Mouse (Mus musculus) 3134 (cell line): ENCODE data around the gene Vav2.

Experiments used
- DNase-seq: peaks from one replicate; pipeline ENCODE4 v3.0.0-alpha.2; 2011; ENCODE audit warnings: low spot score; ENCODE audit not compliant: insufficient read length; ENCODE audit errors: extremely low read depth

The Vav2 gene

DNA sequence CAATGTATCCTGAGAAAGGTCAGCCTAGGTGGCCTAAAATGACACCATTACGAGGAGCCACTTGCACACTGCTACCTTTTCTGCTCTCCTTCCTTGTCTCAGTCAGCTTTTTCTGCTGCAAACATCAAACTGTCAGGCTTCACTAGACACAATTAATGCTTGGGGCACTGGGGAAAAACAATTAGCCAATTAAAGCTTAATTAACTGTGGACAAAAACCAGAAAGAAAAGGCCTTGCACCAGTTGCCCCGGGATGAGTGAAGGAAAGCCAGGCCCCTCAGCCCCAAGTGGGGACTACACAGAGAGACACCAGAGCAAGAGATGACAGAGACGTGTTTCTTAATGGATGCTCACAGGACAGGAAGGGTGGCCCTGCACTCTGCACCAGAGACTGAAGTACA lies 51.7 kb downstream of the Vav2 start:
- DNase-seq: no peak

- DNase-seq: no peak
These were observed 53.5 kb downstream of the Vav2 start for GRCm38 (mm10) chr2:27373349-27373748.

- DNase-seq: no peak
These were observed 55.4 kb downstream of the Vav2 start for GRCm38 (mm10) chr2:27371450-27371849.

GRCm38 (mm10) chr2:27368980-27369379 lies 57.9 kb downstream of the Vav2 start:
- DNase-seq: no peak

DNA sequence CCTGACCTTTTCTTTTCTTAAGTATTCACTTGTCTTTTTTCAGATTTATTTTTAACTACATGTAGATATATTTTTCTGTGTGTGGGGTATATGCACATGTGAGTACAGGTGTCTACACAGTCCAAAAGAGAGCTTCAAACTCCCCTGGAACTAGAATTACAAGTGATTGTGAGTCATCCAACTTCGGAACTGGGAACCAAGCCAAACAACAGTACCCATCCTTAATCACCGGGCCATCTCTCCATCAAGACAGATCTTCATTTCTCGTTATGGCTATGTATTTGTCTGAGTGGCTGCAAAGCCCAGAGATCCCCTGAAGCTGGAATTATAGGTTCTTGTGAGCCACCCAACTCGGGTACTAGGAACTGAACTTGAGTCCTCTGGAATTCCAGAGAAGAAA lies 61.5 kb downstream of the Vav2 start:
- no peak for DNase-seq

DNA sequence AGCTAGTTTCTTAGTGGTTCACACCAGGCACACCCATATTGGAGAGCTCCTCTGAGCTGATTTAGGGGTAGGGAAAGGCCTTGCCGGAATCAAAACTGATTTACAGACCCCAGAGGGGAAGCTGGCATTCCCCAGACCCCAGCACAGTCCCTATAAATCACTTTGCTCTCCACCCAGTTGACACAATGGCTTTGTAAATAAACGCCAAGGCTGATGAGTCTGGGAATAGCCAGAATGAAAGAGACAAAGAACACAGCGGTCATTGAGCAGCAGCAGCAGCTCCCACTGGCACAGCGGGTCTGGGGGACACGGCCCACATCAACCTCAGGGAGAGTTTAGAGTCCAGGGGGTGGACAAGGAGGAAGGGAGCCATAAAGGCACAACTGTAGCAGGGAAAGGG lies 65.0 kb downstream of the Vav2 start:
- DNase-seq: no peak

DNA sequence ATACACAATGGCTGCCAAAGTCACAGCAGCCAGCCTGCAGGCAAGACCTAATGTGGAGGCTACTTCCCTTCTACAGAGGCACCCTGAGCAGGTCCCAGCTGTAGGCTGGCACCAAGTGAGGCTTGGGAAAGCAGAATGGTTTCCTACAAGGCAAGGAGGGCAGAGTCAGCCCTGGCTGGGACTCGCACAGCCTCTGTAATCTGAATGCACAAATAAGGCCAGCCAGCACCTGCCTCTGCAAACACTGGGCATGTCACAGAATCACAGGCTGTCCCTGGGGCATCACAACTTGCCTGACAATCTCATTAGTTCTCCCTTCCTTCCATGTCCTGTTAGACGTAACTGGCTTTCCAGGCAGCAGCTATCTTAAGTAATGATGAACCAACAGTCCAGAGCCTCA lies 68.4 kb downstream of the Vav2 start:
- no peak for DNase-seq

GRCm38 (mm10) chr2:27355684-27356083 lies 71.1 kb downstream of the Vav2 start:
- DNase-seq: no peak

GRCm38 (mm10) chr2:27354610-27355211 lies 72.1 kb downstream of the Vav2 start:
- no peak for DNase-seq

GRCm38 (mm10) chr2:27352720-27353119 lies 74.1 kb downstream of the Vav2 start:
- no peak for DNase-seq

GRCm38 (mm10) chr2:27350371-27350770 lies 76.5 kb downstream of the Vav2 start:
- DNase-seq: no peak

- no peak for DNase-seq
These were observed 82.8 kb downstream of the Vav2 start for GRCm38 (mm10) chr2:27343984-27344453.

DNA sequence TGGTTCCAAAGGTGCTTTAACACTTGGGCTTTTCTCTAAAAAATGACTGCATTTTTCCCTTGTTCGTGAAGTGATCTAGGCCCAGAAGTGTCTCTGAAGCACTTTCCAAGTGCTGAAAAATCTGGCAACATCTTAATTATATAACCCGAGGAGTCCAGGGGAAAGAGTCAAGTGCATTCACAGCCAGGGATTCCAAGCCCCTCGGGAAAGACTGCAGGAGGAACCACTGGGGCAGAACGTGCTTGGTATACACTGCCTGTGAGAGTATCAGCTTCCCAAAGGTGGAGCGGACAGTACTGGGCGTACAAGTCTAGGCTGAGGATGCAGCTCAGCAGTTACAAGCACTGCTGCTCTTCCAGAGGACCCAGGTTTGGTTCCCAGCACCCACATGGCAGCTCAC lies 86.2 kb downstream of the Vav2 start:
- no peak for DNase-seq

DNA sequence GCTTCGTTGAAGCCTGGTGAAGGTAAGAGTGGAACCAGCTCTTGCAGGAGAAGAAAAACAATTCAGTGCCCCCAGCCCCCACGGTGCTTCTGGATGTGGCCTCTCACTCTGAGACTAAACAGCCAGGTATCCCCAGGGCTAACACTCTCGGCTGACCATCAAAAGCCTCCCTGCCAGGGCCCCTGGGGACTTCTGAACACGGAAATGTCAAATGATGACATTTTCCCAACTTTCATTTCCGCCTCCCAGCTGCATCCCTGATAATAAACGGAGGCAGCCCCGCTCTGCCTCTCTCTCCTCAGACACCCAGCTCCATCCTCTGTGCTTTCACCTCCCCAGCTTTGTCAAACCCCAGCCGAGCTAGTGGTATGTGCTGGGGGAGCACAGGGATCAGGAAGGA lies 87.8 kb downstream of the Vav2 start:
- no peak for DNase-seq

GRCm38 (mm10) chr2:27337261-27337660 lies 89.6 kb downstream of the Vav2 start:
- DNase-seq: no peak

DNA sequence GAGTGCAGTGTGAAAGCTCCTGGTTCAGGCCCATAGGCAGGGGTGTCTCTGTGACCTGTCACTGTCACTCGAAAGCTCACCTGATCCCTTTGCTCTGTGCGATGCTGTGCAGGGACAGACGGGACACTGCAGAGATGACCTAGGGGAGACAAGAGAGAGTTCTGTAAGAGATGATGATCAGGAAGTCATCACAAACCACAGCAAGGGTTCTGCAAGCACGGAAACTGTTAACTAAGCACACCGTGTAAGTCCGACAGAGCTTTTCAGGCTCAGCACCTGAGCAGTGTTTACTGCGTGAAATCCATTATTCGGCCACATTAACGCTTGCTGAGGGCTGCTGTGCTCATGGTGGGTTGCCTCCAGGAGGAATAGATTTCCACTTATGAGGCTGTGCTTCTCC lies 90.2 kb downstream of the Vav2 start:
- no peak for DNase-seq

DNA sequence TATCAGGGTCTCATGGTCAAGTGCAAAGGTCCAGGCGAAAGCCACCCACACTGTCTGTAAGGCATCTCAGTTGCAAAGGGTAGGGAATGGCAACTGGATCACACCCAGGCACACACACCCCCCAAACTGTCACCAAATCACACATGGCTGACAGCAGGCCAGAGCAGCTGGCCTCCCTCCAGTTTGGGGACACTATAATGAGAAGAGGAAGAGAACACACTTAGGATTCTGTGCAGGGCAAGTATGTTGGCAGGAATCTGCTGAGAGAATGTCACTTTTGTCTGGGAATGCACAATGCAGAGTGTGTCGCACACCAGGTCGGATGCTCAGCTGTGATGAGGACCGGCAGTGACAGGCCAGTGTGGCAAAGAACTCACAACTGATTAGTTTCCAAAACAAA lies 92.0 kb downstream of the Vav2 start:
- no peak for DNase-seq

GRCm38 (mm10) chr2:27331560-27331959 lies 95.3 kb downstream of the Vav2 start:
- no peak for DNase-seq

DNA sequence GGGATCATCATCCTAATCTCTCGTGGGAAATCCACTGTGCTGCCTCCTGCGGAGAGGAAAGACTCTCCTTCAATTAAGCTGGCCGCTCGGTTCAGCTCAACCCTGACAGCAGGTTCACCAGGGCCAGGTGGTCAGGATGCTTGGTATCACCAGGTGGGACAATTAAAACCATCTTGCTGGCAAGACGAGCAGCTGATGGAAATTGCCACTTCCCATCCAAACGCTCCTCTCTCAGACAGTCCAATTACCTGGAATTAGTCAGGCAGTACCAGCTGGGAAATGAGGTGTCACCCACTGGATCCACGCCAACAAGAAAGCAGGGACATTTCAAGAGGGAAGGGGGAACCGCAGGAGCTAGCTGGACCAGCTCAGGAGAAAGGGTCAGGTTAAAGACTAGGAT lies 96.4 kb downstream of the Vav2 start:
- DNase-seq: no peak

- no peak for DNase-seq
These were observed 97.3 kb downstream of the Vav2 start for GRCm38 (mm10) chr2:27329386-27330060.

DNA sequence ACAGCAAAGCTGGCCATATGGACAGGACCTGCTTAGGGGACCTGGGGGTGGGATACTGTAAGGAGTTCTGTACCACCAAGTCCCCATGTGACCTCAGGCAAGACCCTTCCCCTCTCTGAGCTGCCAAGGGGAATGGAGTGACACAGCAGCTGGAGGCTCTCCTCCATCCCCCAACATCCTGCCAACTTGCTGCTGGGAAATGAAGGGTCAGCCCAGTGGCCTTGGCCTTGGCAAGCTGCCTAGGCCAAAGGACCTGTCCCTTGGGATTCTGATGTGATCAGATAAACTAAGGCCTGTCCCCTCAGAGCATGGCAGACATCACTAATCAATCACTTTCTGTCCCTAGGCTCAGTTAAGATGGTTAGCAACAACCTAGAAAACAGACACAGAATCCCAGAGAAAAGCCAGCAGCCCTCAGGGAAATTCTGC lies 98.2 kb downstream of the Vav2 start:
- DNase-seq: no peak

DNA sequence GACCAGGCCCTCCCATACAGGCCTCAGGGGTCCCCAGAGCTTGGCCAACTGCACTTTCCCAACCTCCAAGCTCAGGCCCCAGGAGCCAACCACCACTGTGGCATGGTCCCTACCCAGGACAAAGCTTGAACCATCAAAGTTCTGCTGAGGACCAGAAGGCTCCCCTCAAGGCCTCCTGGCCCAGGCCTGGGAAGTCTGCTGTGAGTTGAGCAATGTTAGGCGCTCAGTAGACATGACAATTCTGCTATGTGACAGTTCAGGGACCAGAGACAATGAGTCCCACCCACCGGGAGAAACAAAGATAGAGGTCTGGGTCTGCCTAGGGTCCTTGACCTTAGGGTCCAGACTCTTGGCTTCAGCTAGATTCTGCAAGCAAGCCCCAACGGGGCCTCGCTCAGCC lies 98.9 kb downstream of the Vav2 start:
- DNase-seq: no peak

DNA sequence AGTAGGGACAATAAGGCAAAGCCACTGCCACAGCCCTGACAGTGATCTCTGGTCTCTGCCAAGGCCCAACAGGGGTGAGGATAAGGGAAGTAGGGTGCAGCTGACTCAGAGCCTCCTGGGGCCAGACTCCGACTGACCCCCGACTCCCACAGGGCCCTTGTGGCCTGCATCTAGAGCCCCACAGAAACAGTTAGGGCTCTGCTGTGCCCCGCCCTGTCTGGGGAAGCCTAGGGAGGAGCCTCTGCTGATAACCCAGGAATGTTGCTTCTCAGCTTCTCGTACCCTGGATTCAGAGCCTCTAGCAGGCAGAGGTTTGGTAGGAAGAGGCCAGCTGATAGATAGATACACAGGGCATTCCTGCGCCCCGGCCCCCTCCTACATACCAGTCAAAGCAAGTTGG lies 99.8 kb downstream of the Vav2 start:
- peak; percentile 18 for DNase-seq
